Mouse (Mus musculus): ENCODE measurements around the gene Jazf1.

The Jazf1 gene

GRCm38 (mm10) chr6:52961660-52962490, 106.6 kb downstream of the Jazf1 start:
- in situ Hi-C loops (cut with MboI, MseI), result no loop called here

- in situ Hi-C loops (cut with MboI, MseI), result no loop called here
These were observed 110.7 kb downstream of the Jazf1 start for GRCm38 (mm10) chr6:52957730-52958129.

- in situ Hi-C loops (cut with MboI, MseI), result no loop called here
These were observed 112.3 kb downstream of the Jazf1 start for GRCm38 (mm10) chr6:52956131-52956530.

- in situ Hi-C loops (cut with MboI, MseI), result no loop called here
These were observed 113.1 kb downstream of the Jazf1 start for GRCm38 (mm10) chr6:52955304-52955703.

GRCm38 (mm10) chr6:52954861-52955260, 113.6 kb downstream of the Jazf1 start:
- in situ Hi-C loops (cut with MboI, MseI), result no loop called here

- in situ Hi-C loops (cut with MboI, MseI), result no loop called here
These were observed 114.0 kb downstream of the Jazf1 start for GRCm38 (mm10) chr6:52954441-52954840.

GRCm38 (mm10) chr6:52952526-52952900, 115.9 kb downstream of the Jazf1 start:
- in situ Hi-C loops (cut with MboI, MseI), result no loop called here

- in situ Hi-C loops (cut with MboI, MseI), result no loop called here
These were observed 116.4 kb downstream of the Jazf1 start for GRCm38 (mm10) chr6:52951871-52952525.

GRCm38 (mm10) chr6:52950371-52950770, 118.1 kb downstream of the Jazf1 start:
- in situ Hi-C loops (cut with MboI, MseI), result no loop called here

- in situ Hi-C loops (cut with MboI, MseI), result no loop called here
These were observed 125.9 kb downstream of the Jazf1 start for GRCm38 (mm10) chr6:52942534-52942933.

GRCm38 (mm10) chr6:52942101-52942500, 126.3 kb downstream of the Jazf1 start:
- in situ Hi-C loops (cut with MboI, MseI), result no loop called here

GRCm38 (mm10) chr6:52937916-52938315, 130.5 kb downstream of the Jazf1 start:
- in situ Hi-C loops (cut with MboI, MseI), result no loop called here

GRCm38 (mm10) chr6:52936995-52937394, 131.4 kb downstream of the Jazf1 start:
- in situ Hi-C loops (cut with MboI, MseI), result no loop called here

GRCm38 (mm10) chr6:52934021-52934420, 134.4 kb downstream of the Jazf1 start:
- in situ Hi-C loops (cut with MboI, MseI), result no loop called here

- in situ Hi-C loops (cut with MboI, MseI), result no loop called here
These were observed 135.7 kb downstream of the Jazf1 start for GRCm38 (mm10) chr6:52932603-52933178.

- in situ Hi-C loops (cut with MboI, MseI), result loop anchor here (5.0 kb wide), 1 partner anchor 652 kb away; no protein-coding TSS in a partner anchor
These were observed 139.1 kb downstream of the Jazf1 start for GRCm38 (mm10) chr6:52929358-52929757.

- in situ Hi-C loops (cut with MboI, MseI), result loop anchor here (5.0 kb wide), 1 partner anchor 650 kb away; no protein-coding TSS in a partner anchor
These were observed 141.5 kb downstream of the Jazf1 start for GRCm38 (mm10) chr6:52926947-52927346.

GRCm38 (mm10) chr6:52925458-52926042, 142.9 kb downstream of the Jazf1 start:
- in situ Hi-C loops (cut with MboI, MseI), result loop anchor here (5.0 kb wide), 1 partner anchor 648 kb away; no protein-coding TSS in a partner anchor

- in situ Hi-C loops (cut with MboI, MseI), result loop anchor here (5.0 kb wide), 1 partner anchor 664 kb away; no protein-coding TSS in a partner anchor
These were observed 147.2 kb downstream of the Jazf1 start for GRCm38 (mm10) chr6:52921248-52921647.

GRCm38 (mm10) chr6:52920719-52921118, 147.7 kb downstream of the Jazf1 start:
- in situ Hi-C loops (cut with MboI, MseI), result loop anchor here (5.0 kb wide), 1 partner anchor 663 kb away; no protein-coding TSS in a partner anchor

GRCm38 (mm10) chr6:52919442-52919841, 149.0 kb downstream of the Jazf1 start:
- in situ Hi-C loops (cut with MboI, MseI), result loop anchor here (5.0 kb wide), 1 partner anchor 77 kb away; no protein-coding TSS in a partner anchor

- in situ Hi-C loops (cut with MboI, MseI), result loop anchor here (5.0 kb wide), 1 partner anchor 77 kb away; no protein-coding TSS in a partner anchor
These were observed 149.5 kb downstream of the Jazf1 start for GRCm38 (mm10) chr6:52918980-52919379.
